Mouse (Mus musculus): ENCODE results near the gene Odr4. TPM values are rescaled to one million over a fixed set of nuclear protein-coding genes. Genes with fewer than 3 reads are reported as not detected.

Gene Odr4
- polyA plus RNA-seq (2012; rRNA removed) = 17.6 and 28.5 TPM in 2 replicates

DNA sequence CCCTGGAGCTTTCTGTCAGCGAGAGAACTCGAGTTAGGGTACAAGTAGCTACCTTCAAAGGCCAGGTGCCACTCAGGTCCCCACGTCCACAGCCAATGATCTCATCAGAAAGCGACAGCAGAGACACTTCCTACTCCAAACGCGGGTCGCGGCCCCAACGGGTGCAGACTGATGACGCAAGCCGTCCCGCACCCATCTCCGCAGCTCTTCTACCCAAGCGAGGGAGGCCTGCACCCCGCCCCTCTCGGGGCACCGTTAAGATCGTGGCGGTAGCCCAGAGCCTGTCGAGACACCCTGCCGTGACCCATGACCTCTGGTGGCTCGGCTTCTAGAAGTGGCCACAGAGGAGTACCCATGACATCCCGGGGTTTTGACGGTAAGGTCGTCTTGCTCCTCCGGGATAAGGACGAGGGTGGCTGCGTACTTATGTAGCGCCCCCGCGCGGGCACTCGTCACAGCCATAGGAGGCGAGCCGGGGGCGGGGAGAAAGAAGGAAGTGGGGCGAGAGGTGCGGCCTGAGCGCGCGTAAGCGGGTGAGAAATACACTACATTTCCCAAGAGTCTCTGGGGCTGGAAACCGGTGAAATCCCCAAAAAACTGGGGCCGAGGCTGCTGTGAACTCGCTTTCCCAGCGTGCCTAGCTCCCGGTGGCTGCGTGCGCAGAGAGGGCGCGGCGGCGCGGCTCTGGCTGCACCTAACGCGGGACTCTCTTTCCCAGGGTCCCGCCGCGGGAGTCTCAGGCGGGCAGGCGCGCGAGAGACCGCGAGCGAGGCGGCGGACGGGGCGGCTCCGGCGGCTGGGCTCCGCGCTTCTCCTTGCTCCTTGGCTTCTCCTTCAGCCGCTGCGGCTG is at the start of gene Odr4, which contains the start of gene Tpr:
Odr4 (minus strand) TSS at position 443 of the 850 bp plus-strand sequence.
Tpr (plus strand) TSS at position 201 of the 850 bp plus-strand sequence.

DNA sequence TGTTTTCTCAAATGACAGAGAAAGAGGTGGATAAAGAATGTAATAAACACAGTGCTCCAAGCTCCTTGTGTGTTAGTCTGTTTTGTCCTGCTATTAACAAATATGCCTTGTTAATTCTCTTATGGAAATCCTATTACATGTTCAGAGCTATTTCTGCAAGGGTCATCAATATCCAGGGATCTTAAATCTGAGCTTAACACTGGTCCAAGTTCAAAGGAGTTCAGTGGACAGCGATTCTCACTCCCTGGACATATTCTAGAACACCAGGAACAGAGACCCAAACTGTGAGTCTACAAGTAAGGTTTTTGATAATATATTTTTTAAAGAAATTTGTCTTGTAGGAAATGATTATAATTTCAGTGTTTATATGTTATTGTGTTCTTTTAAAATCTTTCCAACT is 73.7 kb downstream of the Odr4 start, which contains the start of gene Pdc:
Pdc (plus strand) TSS at position 213 of the 400 bp plus-strand sequence.

Other genes starting within 250 kb of the Odr4 start
- gene Pdc, start 73.7 kb downstream of the Odr4 start, polyA plus RNA-seq (2012; rRNA removed) = 0.07 TPM in 2 replicates
- 178 and 181 TPM in 2 replicates for gene Tpr, start 242 bp downstream of the Odr4 start, polyA plus RNA-seq (2012; rRNA removed)
- 0.66 TPM in 1 of 2 replicates, not detected in the other for gene Prg4, start 73.1 kb upstream of the Odr4 start, polyA plus RNA-seq (2012; rRNA removed)

All from central nervous system, embryonic 11.5 days (tissue).